Mouse (Mus musculus) stomach, postnatal 0 days (tissue): ENCODE measurements around the gene Masp1.

Experiments used
- CTCF ChIP-seq: IDR thresholded peaks from 2 replicates; pipeline ENCODE4 v1.5.1; 2016; ENCODE audit warnings: antibody characterized with exemption, low read depth, mild to moderate bottlenecking, moderate library complexity
- EP300 ChIP-seq: optimal IDR thresholded peaks from 2 replicates; pipeline ENCODE3; 2016; ENCODE audit warnings: antibody characterized with exemption

DNA sequence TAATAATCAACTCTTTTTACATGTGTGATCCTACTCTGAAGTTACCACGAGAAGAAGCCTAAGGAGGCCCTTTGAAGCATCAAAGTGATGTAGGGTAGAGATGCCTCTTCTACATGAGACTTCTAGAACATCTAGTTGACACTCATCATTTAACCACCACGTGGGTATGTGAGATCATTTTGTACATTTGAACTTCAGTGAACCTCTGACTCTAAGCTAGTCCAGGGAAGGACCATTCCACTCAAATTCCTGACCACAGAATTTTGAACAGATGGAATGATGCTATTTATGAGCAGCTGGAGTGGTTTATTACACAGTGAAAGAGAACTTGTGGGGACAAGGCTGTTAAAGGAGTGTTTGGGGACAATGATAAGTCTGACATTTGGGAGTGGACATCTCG, 18.1 kb downstream of the Masp1 start:
- no peak for TF ChIP-seq CTCF
- TF ChIP-seq EP300 = no peak
